Mouse (Mus musculus) naive thymus-derived CD4-positive, alpha-beta T cell, adult 2 months (primary cell): ENCODE results near the gene Taf1b.

Experiments used
- DNase-seq: peaks from one replicate; pipeline ENCODE4 v3.0.0-alpha.2; 2011; ENCODE audit warnings: low read depth

Gene Taf1b

GRCm38 (mm10) chr12:24603266-24603665, 105.1 kb downstream of the Taf1b start:
- DNase-seq, result peak; percentile 63

- DNase-seq, result no peak
Measured at GRCm38 (mm10) chr12:24606166-24606565, 108.0 kb downstream of the Taf1b start.
